Mouse (Mus musculus) brain, embryonic 14.5 days (tissue): ENCODE measurements at regions not wholly inside any gene's neighbourhood (a gene's known extent, or its start where the extent isn't known, plus 50 kb on each side); places are given as distances from the start of the nearest gene placed in this dataset.
"Not testable (repeated sequence)": the region's sequence is repeated elsewhere in the genome, so short reads cannot be mapped to it uniquely, and the experiment has no call there.

Experiments
- DNase-seq: peaks from one replicate; pipeline ENCODE4 v3.0.0-alpha.2; 2011; ENCODE audit warnings: low read depth
- CTCF ChIP-seq: fragments of 200-500 bp; IDR thresholded peaks from 2 replicates; pipeline ENCODE4 v1.5.1; 2012; ENCODE audit warnings: inconsistent platforms, mild to moderate bottlenecking, moderate library complexity, borderline replicate concordance; ENCODE audit not compliant: insufficient read depth, insufficient read length; ENCODE audit errors: extremely low read depth
- POLR2A ChIP-seq: fragments of 200-500 bp; IDR thresholded peaks from 2 replicates; pipeline ENCODE4 v1.6.1; 2012; ENCODE audit warnings: mild to moderate bottlenecking, inconsistent platforms, borderline replicate concordance; ENCODE audit not compliant: poor library complexity, insufficient read depth, insufficient read length, severe bottlenecking; ENCODE audit errors: extremely low read depth

GRCm38 (mm10) chr3:121600388-121600787, 68.2 kb upstream of the Slc44a3 start:
- no peak for DNase-seq
- no peak for TF ChIP-seq CTCF
- TF ChIP-seq POLR2A = no peak

GRCm38 (mm10) chr3:121597988-121598387, 65.8 kb upstream of the Slc44a3 start:
- DNase-seq = no peak
- TF ChIP-seq POLR2A = no peak
- no peak for TF ChIP-seq CTCF

- no peak for DNase-seq
- no peak for TF ChIP-seq CTCF
- TF ChIP-seq POLR2A = no peak
Observed at GRCm38 (mm10) chr3:121597203-121597602, 65.0 kb upstream of the Slc44a3 start.

GRCm38 (mm10) chr3:121594580-121594979, 62.4 kb upstream of the Slc44a3 start:
- TF ChIP-seq POLR2A (no peak), CTCF (no peak)
- DNase-seq = no peak

GRCm38 (mm10) chr3:121593598-121594117, 61.5 kb upstream of the Slc44a3 start:
- no peak for DNase-seq
- TF ChIP-seq POLR2A (no peak), CTCF (no peak)

- TF ChIP-seq CTCF (no peak), POLR2A (no peak)
- DNase-seq = no peak
Observed at GRCm38 (mm10) chr3:121593143-121593542, 60.9 kb upstream of the Slc44a3 start.

- DNase-seq = no peak
- TF ChIP-seq POLR2A (no peak), CTCF (no peak)
Observed at GRCm38 (mm10) chr3:121589494-121589885, 57.3 kb upstream of the Slc44a3 start.

GRCm38 (mm10) chr3:121588737-121589493, 56.7 kb upstream of the Slc44a3 start:
- TF ChIP-seq POLR2A = no peak
- TF ChIP-seq CTCF = no peak
- peak; percentile 30 for DNase-seq

GRCm38 (mm10) chr3:121585306-121585705, 53.1 kb upstream of the Slc44a3 start:
- DNase-seq = no peak
- TF ChIP-seq CTCF = no peak
- TF ChIP-seq POLR2A = no peak

GRCm38 (mm10) chr3:121584736-121585151, 52.5 kb upstream of the Slc44a3 start:
- DNase-seq = no peak

GRCm38 (mm10) chr3:121584317-121584716, 52.1 kb upstream of the Slc44a3 start:
- TF ChIP-seq POLR2A = no peak
- no peak for TF ChIP-seq CTCF
- DNase-seq = no peak

More at GRCm38 (mm10) chr3:121584736-121585151, 52.5 kb upstream of the Slc44a3 start:
- TF ChIP-seq POLR2A = no peak
- TF ChIP-seq CTCF = no peak

- DNase-seq = not testable (repeated sequence)
Observed at GRCm38 (mm10) chr3:121582711-121583110, 50.5 kb upstream of the Slc44a3 start.
